Mouse (Mus musculus) bone marrow macrophage, adult 2 months (primary cell): ENCODE measurements at regions not wholly inside any gene's neighbourhood (a gene's known extent, or its start where the extent isn't known, plus 50 kb on each side); places are given as distances from the start of the nearest gene placed in this dataset.

Experiments used
- CTCF ChIP-seq: IDR thresholded peaks from 2 replicates; pipeline ENCODE4 v1.5.1; 2012; ENCODE audit warnings: low read depth, mild to moderate bottlenecking, low read length, moderate library complexity
- POLR2A ChIP-seq: IDR thresholded peaks from 2 replicates; pipeline ENCODE4 v1.6.1; 2012; ENCODE audit warnings: mild to moderate bottlenecking, low read depth, low read length, borderline replicate concordance

DNA sequence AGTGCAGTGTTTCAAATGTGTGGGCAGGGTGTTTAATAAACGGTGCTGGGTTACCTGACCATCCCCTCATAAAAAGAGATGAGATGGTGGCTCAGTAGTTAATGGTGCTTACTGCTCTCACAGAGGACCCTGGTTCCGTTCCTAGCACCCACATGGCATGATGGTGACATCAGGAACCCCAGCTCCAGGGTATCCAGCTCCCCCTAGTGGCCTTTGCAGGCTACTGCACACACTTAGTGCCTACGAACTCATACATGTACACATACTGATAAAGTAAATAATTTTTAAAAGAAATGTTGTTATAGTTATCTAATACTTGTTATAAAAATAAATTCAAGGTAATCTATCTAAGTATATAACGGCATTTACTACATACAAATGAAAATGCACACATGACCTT, 157.3 kb downstream of the Rpap3 start:
- no peak for TF ChIP-seq CTCF
- no peak for TF ChIP-seq POLR2A
